Mouse (Mus musculus) gastrocnemius, adult 18-20 months (tissue): ENCODE results near the gene Aars. TPM values are rescaled to one million over a fixed set of nuclear protein-coding genes. Genes with fewer than 3 reads are reported as not detected.
"Not testable (repeated sequence)": the region's sequence is repeated elsewhere in the genome, so short reads cannot be mapped to it uniquely, and the experiment has no call there.

Source experiments
- DNase-seq: peaks from one replicate; pipeline ENCODE4 v3.0.0; 2021; ENCODE audit warnings: low spot score
- total RNA-seq, 2 experiments: library from RNA; stranded (reverse); gene quantifications; 2 replicates each; pipeline ENCODE4 v1.2.3; 2021

The Aars gene
- total RNA-seq, 2 experiments from 2014 or later = 43.1 to 54.1 TPM

GRCm38 (mm10) chr8:111053827-111054518 lies 21.0 kb downstream of the Aars start:
- DNase-seq = peak; percentile 37

- DNase-seq = no peak
Measured at GRCm38 (mm10) chr8:111055031-111055634, 22.2 kb downstream of the Aars start.

GRCm38 (mm10) chr8:111055661-111056060 lies 22.7 kb downstream of the Aars start:
- DNase-seq = no peak

- peak; percentile 91 for DNase-seq
Measured at GRCm38 (mm10) chr8:111056158-111056663, 23.3 kb downstream of the Aars start, which contains the start of gene Exosc6. Exosc6 (plus strand) TSS chr8:111056339.

- DNase-seq = no peak
Measured at GRCm38 (mm10) chr8:111056691-111057293, 23.8 kb downstream of the Aars start.

- no peak for DNase-seq
Measured at GRCm38 (mm10) chr8:111058946-111059572, 26.1 kb downstream of the Aars start.

GRCm38 (mm10) chr8:111061688-111062071 lies 28.7 kb downstream of the Aars start:
- no peak for DNase-seq

GRCm38 (mm10) chr8:111062072-111062757 lies 29.3 kb downstream of the Aars start:
- peak; percentile 86 for DNase-seq

GRCm38 (mm10) chr8:111062893-111063292 lies 29.9 kb downstream of the Aars start:
- DNase-seq = no peak

- no peak for DNase-seq
Measured at GRCm38 (mm10) chr8:111066308-111066707, 33.4 kb downstream of the Aars start.

GRCm38 (mm10) chr8:111067439-111067838 lies 34.5 kb downstream of the Aars start:
- no peak for DNase-seq

GRCm38 (mm10) chr8:111068660-111069059 lies 35.7 kb downstream of the Aars start:
- not testable (repeated sequence) for DNase-seq

GRCm38 (mm10) chr8:111075926-111076325 lies 43.0 kb downstream of the Aars start:
- no peak for DNase-seq

GRCm38 (mm10) chr8:111079461-111079860 lies 46.5 kb downstream of the Aars start:
- no peak for DNase-seq

GRCm38 (mm10) chr8:111079861-111080271 lies 46.9 kb downstream of the Aars start:
- peak; percentile 51 for DNase-seq

GRCm38 (mm10) chr8:111081580-111082258 lies 48.8 kb downstream of the Aars start:
- no peak for DNase-seq

- DNase-seq = not testable (repeated sequence)
Measured at GRCm38 (mm10) chr8:111083936-111084335, 51.0 kb downstream of the Aars start.

GRCm38 (mm10) chr8:111090126-111090525 lies 57.2 kb downstream of the Aars start:
- DNase-seq = peak; percentile 79

- DNase-seq = peak; percentile 64
Measured at GRCm38 (mm10) chr8:111091706-111092105, 58.8 kb downstream of the Aars start.

GRCm38 (mm10) chr8:111092326-111092725 lies 59.4 kb downstream of the Aars start, which contains the start of gene Clec18a:
Clec18a (minus strand) TSS chr8:111092426.
- not testable (repeated sequence) for DNase-seq
